Comparison of ENCODE assay signal across 7 mouse cellular contexts in the genomic region with DNA sequence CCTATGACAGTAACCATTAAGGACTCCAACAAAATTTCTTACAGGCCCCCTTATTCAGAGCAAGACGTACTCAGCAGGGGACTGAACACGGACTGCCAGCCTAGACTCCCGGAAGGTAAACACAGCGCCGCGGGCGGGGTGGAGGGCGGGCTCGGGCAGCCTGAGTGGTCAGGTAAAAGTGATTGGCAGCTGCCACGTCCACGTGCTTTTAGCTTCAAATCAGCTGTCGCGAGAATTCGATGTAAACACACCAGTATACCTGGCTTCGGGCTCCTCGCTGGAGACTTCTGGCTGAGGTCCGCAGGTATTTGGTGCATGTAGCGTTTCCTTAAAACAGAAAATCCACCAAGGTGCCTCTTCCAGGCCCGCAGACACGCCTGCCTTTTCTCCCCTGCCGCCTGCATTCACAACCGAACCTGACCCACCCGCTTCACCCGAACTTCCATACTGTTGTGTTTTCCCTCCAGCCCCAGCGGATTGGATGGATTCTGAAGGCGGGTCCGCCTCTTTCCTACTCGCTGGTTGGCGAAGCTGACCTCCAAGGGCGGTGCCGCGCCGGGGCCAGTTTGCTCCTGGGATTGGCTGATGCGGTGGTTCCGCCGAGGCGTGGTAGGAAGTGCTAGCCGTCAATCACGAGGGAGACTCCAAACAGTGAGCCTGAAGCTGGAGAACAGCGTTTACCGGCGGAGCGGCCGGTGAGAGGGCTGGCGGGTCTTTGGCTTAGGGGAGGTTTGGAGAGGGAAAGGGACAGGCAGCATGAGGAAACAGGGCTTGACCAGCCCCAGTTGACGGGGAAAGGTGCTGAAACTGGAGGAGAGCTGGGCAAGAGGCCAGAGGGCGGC. TPM values are rescaled to one million over a fixed set of nuclear protein-coding genes. Genes with fewer than 3 reads are reported as not detected.
DNase-seq lines count a peak whose midpoint lies in the region; ATAC-seq and TF ChIP-seq lines count a peak whose summit lies in the region.

A gene (plus strand): TSS at position 629 of the 842 bp plus-strand sequence.

- peaks cover 15% of the 10 kb centered on the region for H3K4me1 ChIP-seq in embryonic facial prominence, embryonic 10.5 days
- peaks cover 4% of the 10 kb centered on the region; the same call in 1 of the 2 replicates for H3K4me1 ChIP-seq in intestine, postnatal 0 days (replicated peaks; ENCODE audit: control insufficient read depth, insufficient read depth, low read length)
- peaks cover 12% of the 10 kb centered on the region for H3K4me1 ChIP-seq in midbrain, embryonic 12.5 days
- H3K4me1 ChIP-seq in small intestine, adult 2 months (ENCODE audit: control insufficient read depth, insufficient read depth, insufficient read length, low read length) = no peaks in the 10 kb centered on the region

- no peaks in the 10 kb centered on the region for H3K36me3 ChIP-seq in embryonic facial prominence, embryonic 10.5 days (replicated peaks)
- H3K36me3 ChIP-seq in intestine, postnatal 0 days (ENCODE audit: control insufficient read depth, insufficient read depth) = peaks cover 12% of the 10 kb centered on the region; the same call in 1 of the 2 replicates
- H3K36me3 ChIP-seq in midbrain, embryonic 12.5 days = no peaks in the 10 kb centered on the region
- H3K36me3 ChIP-seq in small intestine, adult 2 months (ENCODE audit: control insufficient read depth, insufficient read depth, low read length) = no peaks in the 10 kb centered on the region

- ATAC-seq in intestine, postnatal 0 days = peak; percentile 99
- peak; percentile 99 for ATAC-seq in midbrain, embryonic 12.5 days (ENCODE audit: low FRiP score, low read depth)

- H3K4me2 ChIP-seq in intestine, postnatal 0 days (replicated peaks; ENCODE audit: low read depth) = peak within 1 kb of the TSS; percentile 87
- peak within 1 kb of the TSS; percentile 78 for H3K4me2 ChIP-seq in midbrain, embryonic 12.5 days (replicated peaks)

- H3K4me3 ChIP-seq in embryonic facial prominence, embryonic 10.5 days = peak within 1 kb of the TSS; percentile 70
- peak within 1 kb of the TSS; percentile 64 for H3K4me3 ChIP-seq in intestine, postnatal 0 days (ENCODE audit: low read depth, low read length)
- H3K4me3 ChIP-seq in midbrain, embryonic 12.5 days = peak within 1 kb of the TSS; percentile 76
- peak within 1 kb of the TSS; percentile 97 for H3K4me3 ChIP-seq in small intestine, adult 2 months (ENCODE audit: low read depth, low read length)

- H3K9me3 ChIP-seq in embryonic facial prominence, embryonic 10.5 days = no peaks in the 10 kb centered on the region
- no peaks in the 10 kb centered on the region for H3K9me3 ChIP-seq in intestine, postnatal 0 days (ENCODE audit: control insufficient read depth)
- H3K9me3 ChIP-seq in midbrain, embryonic 12.5 days = no peaks in the 10 kb centered on the region

- peak within 1 kb of the TSS; percentile 63 for H3K9ac ChIP-seq in intestine, postnatal 0 days (ENCODE audit: low read depth, low read length)
- peak within 1 kb of the TSS; percentile 82 for H3K9ac ChIP-seq in midbrain, embryonic 12.5 days (replicated peaks)

- TF ChIP-seq CTCF in intestine, postnatal 0 days (IDR thresholded peaks at IDR 0.05; ENCODE audit: low read depth) = no peak
- TF ChIP-seq CTCF in small intestine, adult 2 months (IDR thresholded peaks at IDR 0.05; ENCODE audit: extremely low read depth, insufficient read length, insufficient replicate concordance, low read depth, low read length) = no peak

- no peaks in the 10 kb centered on the region for H3K27me3 ChIP-seq in embryonic facial prominence, embryonic 10.5 days (replicated peaks; ENCODE audit: low read depth, poor library complexity, severe bottlenecking)
- H3K27me3 ChIP-seq in intestine, postnatal 0 days (replicated peaks; ENCODE audit: control insufficient read depth, insufficient read depth, low read length) = no peaks in the 10 kb centered on the region
- H3K27me3 ChIP-seq in midbrain, embryonic 12.5 days = no peaks in the 10 kb centered on the region
- H3K27me3 ChIP-seq in small intestine, adult 2 months (ENCODE audit: control insufficient read depth, insufficient read depth, low read length) = no peaks in the 10 kb centered on the region

- peak; percentile 84 for TF ChIP-seq POLR2A in small intestine, adult 2 months (IDR thresholded peaks at IDR 0.05; ENCODE audit: low read depth, low read length)

- DNase-seq in adrenal gland, postnatal 10 days = peak; percentile 98
- DNase-seq in embryonic facial prominence, embryonic 10.5 days (ENCODE audit: low spot score) = peak; percentile 99
- DNase-seq in gonadal fat pad, adult 2 months (ENCODE audit: low read depth) = peak; percentile 95
- peak; percentile 99 for DNase-seq in left cerebral cortex, postnatal 4 days

- under 1% methylated on average over 47 of the region's 47 CpGs for WGBS in embryonic facial prominence, embryonic 10.5 days
- under 1% methylated on average over 47 of the region's 47 CpGs for WGBS in intestine, postnatal 0 days
- WGBS in midbrain, embryonic 12.5 days = under 1% methylated on average over 47 of the region's 47 CpGs
- under 1% methylated on average over 47 of the region's 47 CpGs for WGBS in small intestine, adult 2 months

- H3K27ac ChIP-seq in embryonic facial prominence, embryonic 10.5 days (replicated peaks) = peak within 1 kb of the TSS; percentile 78
- H3K27ac ChIP-seq in intestine, postnatal 0 days (ENCODE audit: low read depth, low read length) = peak within 1 kb of the TSS; percentile 58; the same call in 1 of the 2 replicates
- H3K27ac ChIP-seq in midbrain, embryonic 12.5 days (replicated peaks) = peak within 1 kb of the TSS; percentile 47; the same call in 1 of the 2 replicates
- H3K27ac ChIP-seq in small intestine, adult 2 months (ENCODE audit: insufficient read depth, low read depth, low read length) = peak within 1 kb of the TSS; percentile 73

- intact Hi-C loops in left cerebral cortex, postnatal 4 days (cut with DNase I) = no loop called here

RNA-seq across cellular contexts. Expression of the gene that starts here (rescaled TPM):
- 10 to 100 TPM; 33.5 to 40.0 TPM for total RNA-seq in adrenal gland, postnatal 10 days (2021)
- polyA plus RNA-seq in embryonic facial prominence, embryonic 10.5 days (2016; fragmentation: Nextera tagmentation; extraction: Ambion mirVana) = 26.4 and 27.7 TPM in 2 replicates
- polyA plus RNA-seq in gonadal fat pad, adult 2 months (2012; rRNA removed) = 46.8 and 63.5 TPM in 2 replicates
- 17.2 and 17.5 TPM in 2 replicates for polyA plus RNA-seq in intestine, postnatal 0 days (2015; fragmentation: Nextera tagmentation; extraction: Ambion mirVana)
- total RNA-seq in left cerebral cortex, postnatal 4 days (2021) = 10 to 100 TPM; 42.7 to 42.9 TPM
- 26.8 and 27.7 TPM in 2 replicates for polyA plus RNA-seq in midbrain, embryonic 12.5 days (2016; fragmentation: Nextera tagmentation; extraction: Ambion mirVana)
- 13.2 and 32.1 TPM in 2 replicates for polyA plus RNA-seq in small intestine, adult 2 months (2012; rRNA removed)

Comparison
In these comparisons a context has a peak if more than half of its experiments do, and no peak if none do; other contexts are left out.
1. Peak in every context shown above with its lines: DNase-seq, ATAC-seq, H3K4me3 ChIP-seq and H3K27ac ChIP-seq.